Comparison of ENCODE assay signal across 8 mouse cellular contexts in genomic region chr19:44887679-44888235, GRCm38 (mm10). TPM values are rescaled to one million over a fixed set of nuclear protein-coding genes. Genes with fewer than 3 reads are reported as not detected.
DNase-seq lines count a peak whose midpoint lies in the region; ATAC-seq lines count a peak whose summit lies in the region.

No protein-coding gene starts in this region.

- H3K9me3 ChIP-seq in midbrain, embryonic 11.5 days (ENCODE audit: control insufficient read depth, low read length): no peaks in the 10 kb centered on the region
- H3K9me3 ChIP-seq in midbrain, embryonic 16.5 days (replicated peaks; ENCODE audit: control insufficient read depth, low read length, poor library complexity, severe bottlenecking): no peaks in the 10 kb centered on the region
- no peaks in the 10 kb centered on the region for H3K9me3 ChIP-seq in neural tube, embryonic 11.5 days (ENCODE audit: control insufficient read depth, low read length)

- peak; percentile 96 for DNase-seq in midbrain, embryonic 11.5 days (ENCODE audit: low spot score, missing footprints)
- DNase-seq in R1 (ENCODE audit: low read depth, low spot score): peak; percentile 55
- peak; percentile 56 to 76 for DNase-seq in cerebellum, postnatal 25 days
- DNase-seq in heart, postnatal 14 days: peak; percentile 77 to 81
- peak; percentile 54 to 62 for DNase-seq in left cerebral cortex, postnatal 14 days (ENCODE audit: low spot score in 2 of 2)
- peak; percentile 75 for DNase-seq in neural tube, embryonic 11.5 days (ENCODE audit: low spot score)

- H3K36me3 ChIP-seq in midbrain, embryonic 11.5 days (ENCODE audit: control insufficient read depth, insufficient read depth, low read length): no peaks in the 10 kb centered on the region
- no peaks in the 10 kb centered on the region for H3K36me3 ChIP-seq in midbrain, embryonic 16.5 days (ENCODE audit: control insufficient read depth, insufficient read depth, low read length)
- no peaks in the 10 kb centered on the region for H3K36me3 ChIP-seq in neural tube, embryonic 11.5 days (ENCODE audit: control insufficient read depth, insufficient read depth, low read length)

- peaks cover 10% of the 10 kb centered on the region; the same call in 1 of the 2 replicates for H3K4me1 ChIP-seq in midbrain, embryonic 11.5 days (ENCODE audit: control insufficient read depth, insufficient read depth, low read length)
- H3K4me1 ChIP-seq in midbrain, embryonic 16.5 days (ENCODE audit: control insufficient read depth, insufficient read depth, low read length): peaks cover 1% of the 10 kb centered on the region; the same call in 1 of the 2 replicates
- peaks cover 8% of the 10 kb centered on the region for H3K4me1 ChIP-seq in neural tube, embryonic 11.5 days (ENCODE audit: control insufficient read depth, insufficient read depth, low read length)

- H3K27me3 ChIP-seq in midbrain, embryonic 11.5 days (ENCODE audit: control insufficient read depth, insufficient read depth, low read length): peaks cover 49% of the 10 kb centered on the region
- H3K27me3 ChIP-seq in midbrain, embryonic 16.5 days (ENCODE audit: control insufficient read depth, insufficient read depth, low read depth, low read length): peaks cover 70% of the 10 kb centered on the region
- peaks cover 5% of the 10 kb centered on the region; the same call in 1 of the 2 replicates for H3K27me3 ChIP-seq in neural tube, embryonic 11.5 days (ENCODE audit: control insufficient read depth, insufficient read depth, low read length)

- no peak overlapping the region for H3K4me2 ChIP-seq in midbrain, embryonic 11.5 days
- no peak overlapping the region for H3K4me2 ChIP-seq in midbrain, embryonic 16.5 days (ENCODE audit: low read length)
- no peak overlapping the region for H3K4me2 ChIP-seq in neural tube, embryonic 11.5 days (ENCODE audit: low read depth)

- H3K4me3 ChIP-seq in midbrain, embryonic 11.5 days (ENCODE audit: low read depth, low read length): no peak overlapping the region
- H3K4me3 ChIP-seq in midbrain, embryonic 16.5 days (ENCODE audit: low read depth, low read length): no peak overlapping the region
- H3K4me3 ChIP-seq in neural tube, embryonic 11.5 days (ENCODE audit: low read depth, low read length): no peak overlapping the region

- ATAC-seq in midbrain, embryonic 11.5 days (ENCODE audit: low FRiP score): no peak
- no peak for ATAC-seq in midbrain, embryonic 16.5 days
- no peak for ATAC-seq in neural tube, embryonic 11.5 days (ENCODE audit: insufficient read depth, low FRiP score, low TSS enrichment)
- no peak; the same call in 1 of the 2 replicates for ATAC-seq in erythroid progenitor cell, adult 5-6 weeks (replicated peaks; ENCODE audit: low FRiP score, poor library complexity, severe bottlenecking)

- 19% methylated on average over 7 of the region's 7 CpGs for whole genome bisulfite sequencing in midbrain, embryonic 11.5 days
- WGBS in midbrain, embryonic 16.5 days: 25% methylated on average over 7 of the region's 7 CpGs
- WGBS in neural tube, embryonic 11.5 days: 25% methylated on average over 7 of the region's 7 CpGs

- no peak overlapping the region for H3K27ac ChIP-seq in midbrain, embryonic 11.5 days (ENCODE audit: low read depth, low read length)
- no peak overlapping the region for H3K27ac ChIP-seq in midbrain, embryonic 16.5 days (ENCODE audit: low read length)
- no peak overlapping the region for H3K27ac ChIP-seq in neural tube, embryonic 11.5 days (ENCODE audit: low read depth, low read length)

- H3K9ac ChIP-seq in midbrain, embryonic 11.5 days (ENCODE audit: low read length): no peak overlapping the region
- no peak overlapping the region for H3K9ac ChIP-seq in midbrain, embryonic 16.5 days (ENCODE audit: low read depth, low read length)
- H3K9ac ChIP-seq in neural tube, embryonic 11.5 days (ENCODE audit: low read length): no peak overlapping the region

- intact Hi-C loops in heart, postnatal 14 days (cut with DNase I): loop anchor here (5.0 kb wide), 1 partner anchor 130 kb away; the partner anchor contains the start of gene Pax2
- intact Hi-C loops in left cerebral cortex, postnatal 14 days (cut with DNase I): loop anchor here (5.0 kb wide), 1 partner anchor 135 kb away; no protein-coding TSS in a partner anchor

RNA-seq across cellular contexts. Expression of gene Slf2, which starts 43.2 kb away (rescaled TPM):
- 38.7 and 44.3 TPM in 2 replicates for polyA plus RNA-seq in midbrain, embryonic 11.5 days (2014; fragmentation: Nextera tagmentation; extraction: Ambion mirVana)
- polyA plus RNA-seq in midbrain, embryonic 16.5 days (2015; fragmentation: Nextera tagmentation; extraction: Ambion mirVana): 30.3 and 35.7 TPM in 2 replicates
- 10 to 100 TPM; 26.4 to 26.8 TPM for total RNA-seq in heart, postnatal 14 days (2021)
- total RNA-seq in left cerebral cortex, postnatal 14 days (2021): 10 to 100 TPM; 31.8 to 32.2 TPM
- polyA plus RNA-seq in neural tube, embryonic 11.5 days (2014; fragmentation: Nextera tagmentation; extraction: Ambion mirVana): 46.4 and 53.6 TPM in 2 replicates
- 17.7 and 27.2 TPM in 2 replicates for total RNA-seq in erythroid progenitor cell, adult 5-6 weeks (2015; ENCODE audit: low replicate concordance)
- total RNA-seq in erythroid progenitor cell, adult 5-6 weeks (2017; ENCODE audit: low replicate concordance): 26.5 and 29.4 TPM in 2 replicates
